Mouse (Mus musculus): Measurements from ENCODE around the gene Fam76b. TPM values are rescaled to one million over a fixed set of nuclear protein-coding genes. Genes with fewer than 3 reads are reported as not detected.
A peak's percentile ranks its signal among the peaks of the same experiment; 100 is the strongest.

Gene Fam76b
- total RNA-seq, 2 experiments from 2014 or later, result 19.3 to 20.0 TPM

- DNase-seq, result no peak
These were observed 44.1 kb downstream of the Fam76b start for GRCm38 (mm10) chr9:13871631-13872030.

DNA sequence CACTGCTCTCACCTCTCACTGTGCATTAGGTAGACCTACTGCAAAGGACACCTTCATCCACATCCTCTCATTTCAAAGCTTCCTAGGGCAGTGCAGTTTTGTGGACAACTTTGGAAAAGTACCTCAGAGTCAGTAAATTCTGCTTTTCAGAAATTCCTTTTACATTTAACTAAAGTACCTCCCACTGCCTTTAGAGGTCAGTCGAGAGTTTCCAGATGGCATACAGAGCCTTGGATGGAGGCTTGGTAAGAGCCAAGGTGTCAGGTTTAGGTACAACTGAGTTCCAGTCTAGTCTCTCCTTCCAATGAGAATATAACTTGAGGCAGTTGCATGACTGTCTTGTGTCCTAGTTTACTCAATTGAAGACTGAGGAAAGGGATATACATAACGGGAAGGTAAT is 46.8 kb downstream of the Fam76b start:
- DNase-seq, result no peak

DNA sequence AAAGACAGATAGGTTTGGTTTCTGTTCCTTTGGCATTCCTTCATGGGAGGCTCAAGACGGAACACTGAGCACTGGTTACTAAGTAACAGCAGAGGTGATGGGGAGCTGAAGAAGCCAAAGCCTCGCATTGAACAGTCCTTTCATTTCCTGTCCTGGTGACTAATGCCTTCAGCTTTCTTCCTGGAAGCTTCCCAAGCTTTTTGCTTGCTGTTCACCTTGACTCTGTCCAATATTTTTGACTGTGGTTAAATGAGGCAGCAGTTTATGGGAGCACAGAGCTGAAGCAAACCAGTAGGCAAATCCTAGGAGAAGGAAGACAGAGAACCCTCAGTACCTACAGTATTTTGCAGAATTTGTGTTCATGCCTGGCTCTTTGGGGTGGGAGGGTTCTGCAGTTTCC is 47.8 kb downstream of the Fam76b start:
- no peak for DNase-seq

- DNase-seq, result no peak
These were observed 53.2 kb downstream of the Fam76b start for GRCm38 (mm10) chr9:13880761-13881160.

DNA sequence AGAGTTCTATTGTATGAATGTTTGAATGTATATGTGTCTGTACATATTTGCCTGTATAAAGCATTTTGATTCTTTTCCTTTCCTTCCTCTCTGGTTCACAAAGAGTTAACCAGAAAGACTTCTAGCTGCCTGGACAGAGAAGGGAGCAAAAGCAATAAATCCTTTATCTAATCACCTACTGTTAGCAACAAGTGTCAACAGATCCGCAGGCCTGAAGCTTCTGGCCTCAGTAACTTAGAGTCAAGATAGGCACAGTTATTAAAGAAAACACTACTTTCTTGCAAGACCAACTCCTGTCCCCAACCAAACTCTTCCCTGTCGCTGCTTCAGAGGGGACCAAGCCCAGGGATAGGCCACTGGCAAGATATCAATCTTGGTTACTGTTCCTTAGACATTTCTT is 55.0 kb downstream of the Fam76b start:
- no peak for DNase-seq

- no peak for DNase-seq
These were observed 61.5 kb downstream of the Fam76b start for GRCm38 (mm10) chr9:13888981-13889380.

- peak; percentile 71 to 77 for DNase-seq
These were observed 62.1 kb downstream of the Fam76b start for GRCm38 (mm10) chr9:13889657-13890056.

- DNase-seq, result no peak
These were observed 62.7 kb downstream of the Fam76b start for GRCm38 (mm10) chr9:13890171-13890570.

DNA sequence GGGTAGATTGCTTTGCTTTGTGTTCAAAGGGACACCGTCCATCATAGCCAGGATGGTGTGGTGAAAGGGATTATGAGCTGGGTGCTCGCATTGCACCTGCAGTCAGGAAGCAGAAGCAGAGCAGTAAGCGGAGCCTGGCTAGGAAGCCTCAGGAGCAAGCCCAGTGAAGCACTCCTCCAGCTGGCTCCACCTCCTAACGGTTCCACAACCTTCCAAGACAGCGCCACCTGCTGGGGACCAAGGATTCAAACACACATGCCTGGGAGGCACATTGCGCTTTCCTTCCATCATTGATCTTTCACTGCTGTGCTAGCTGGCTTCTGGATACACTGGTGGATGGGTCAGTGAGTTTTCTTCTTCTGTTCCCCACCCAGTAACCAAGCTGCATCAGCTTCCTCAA is 64.4 kb downstream of the Fam76b start:
- DNase-seq, result no peak

- DNase-seq, result no peak
These were observed 65.5 kb downstream of the Fam76b start for GRCm38 (mm10) chr9:13893044-13893443.

DNA sequence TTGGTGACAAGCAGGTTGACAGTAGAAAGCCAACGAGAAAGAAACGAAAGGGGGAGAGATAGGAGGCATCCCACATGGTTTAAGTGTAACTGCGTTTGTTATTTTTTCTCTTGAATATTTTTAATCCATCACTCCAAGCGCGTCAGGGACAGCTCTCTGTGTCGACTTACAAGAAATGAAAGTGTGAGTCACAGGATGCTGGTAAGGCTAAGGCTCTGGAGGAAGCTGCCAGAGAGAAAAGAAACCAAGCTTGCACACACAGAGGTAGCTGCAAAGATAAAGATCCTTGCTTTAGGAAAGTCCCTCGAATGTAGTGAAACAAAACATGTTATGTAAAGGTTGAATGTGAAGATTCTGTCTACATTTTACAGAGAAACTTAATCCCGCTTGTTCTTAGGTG is 67.0 kb downstream of the Fam76b start:
- no peak for DNase-seq

DNA sequence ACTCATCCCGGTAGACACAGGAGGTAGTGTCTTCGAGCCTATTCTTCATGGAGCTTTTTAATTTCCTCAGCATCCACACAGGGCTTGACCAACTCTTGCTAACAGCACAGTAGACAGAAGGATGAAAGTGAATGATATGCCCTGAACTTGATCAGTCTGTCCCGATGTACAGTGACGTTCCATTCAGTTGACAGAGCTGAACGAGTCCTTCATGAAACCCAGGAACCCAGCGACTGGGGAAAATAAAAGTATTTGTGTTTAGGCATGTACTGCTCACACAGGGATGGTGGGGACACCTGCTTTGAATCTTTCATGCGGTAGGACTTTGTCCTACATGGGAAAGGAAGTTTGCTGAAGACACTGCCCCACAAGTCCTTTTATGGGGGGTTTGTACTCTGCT is 67.4 kb downstream of the Fam76b start:
- DNase-seq, result no peak

DNA sequence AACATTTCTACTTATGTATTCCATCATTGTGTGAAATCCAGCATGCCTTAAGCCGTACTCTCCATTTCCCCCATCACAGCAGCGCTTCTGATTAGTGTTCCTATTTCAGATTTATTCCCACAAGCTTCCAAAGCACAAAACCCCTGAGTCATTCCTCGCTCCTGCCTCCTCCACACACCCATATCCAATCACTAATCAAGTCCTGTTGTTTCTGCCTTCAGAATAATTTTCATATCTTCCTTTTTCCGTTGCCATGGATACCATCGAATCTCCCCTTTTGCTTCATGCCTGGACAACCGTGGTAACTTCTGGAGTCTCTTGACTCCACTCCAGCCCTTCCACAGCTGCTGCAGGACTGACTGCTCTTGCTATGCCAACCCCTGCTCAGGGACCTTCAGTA is 68.5 kb downstream of the Fam76b start:
- DNase-seq, result peak; percentile 46 to 54

GRCm38 (mm10) chr9:13898510-13899305 is 71.2 kb downstream of the Fam76b start:
- DNase-seq, result peak in 1 of 2 experiments; percentile 40

DNA sequence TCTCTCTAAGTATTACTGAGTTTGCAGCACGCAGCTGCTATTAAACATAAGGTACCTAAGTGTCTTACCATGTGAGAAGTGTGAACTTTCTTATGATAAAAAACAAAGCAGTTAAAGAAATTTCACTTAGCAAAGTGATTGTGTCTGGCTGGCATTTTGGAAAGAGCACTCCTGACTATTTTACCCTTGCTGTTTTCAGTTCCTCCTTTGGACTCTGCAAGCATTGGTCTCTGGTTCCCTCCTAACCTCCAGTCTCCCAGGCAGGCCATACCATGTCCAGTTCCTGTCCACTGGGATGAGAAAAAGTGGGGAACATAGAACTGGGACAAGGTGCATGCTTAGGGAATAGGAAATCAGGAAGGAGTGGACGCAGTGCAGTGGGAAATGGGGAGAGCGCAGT is 74.5 kb downstream of the Fam76b start:
- DNase-seq, result no peak

DNA sequence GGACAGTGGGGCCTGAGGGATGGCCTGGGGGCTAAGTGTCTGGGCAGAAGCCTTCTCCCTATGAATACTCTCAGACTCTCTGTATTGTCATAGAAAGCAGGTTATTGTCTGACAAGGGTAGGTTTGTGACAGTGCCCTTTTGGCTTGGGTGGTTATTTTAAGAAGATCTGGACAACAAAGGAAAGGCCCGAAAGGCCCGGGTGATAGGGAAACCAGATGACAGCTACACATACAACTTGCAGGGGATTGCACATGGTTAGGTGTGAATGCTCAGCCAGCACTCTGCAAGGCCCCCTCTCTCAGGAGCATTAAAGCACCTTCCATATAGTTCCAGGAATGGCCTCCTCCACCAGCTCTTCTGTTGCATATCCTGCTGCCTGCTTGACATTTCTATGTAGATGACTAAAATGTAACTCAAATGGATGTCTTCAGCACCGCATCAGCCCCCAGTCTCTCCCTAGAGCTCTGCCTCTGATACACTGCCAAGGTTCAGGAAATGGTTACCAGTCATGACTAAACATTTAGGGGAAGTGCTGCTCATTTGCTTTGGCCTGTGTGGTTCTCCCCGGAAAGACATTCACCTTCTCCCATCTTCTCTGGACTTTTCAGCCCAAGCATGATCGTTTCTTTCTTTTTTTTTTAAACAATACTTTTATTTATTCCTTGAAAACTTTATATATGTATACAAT is 76.7 kb downstream of the Fam76b start:
- DNase-seq, result no peak

Other genes with a start within 250 kb of the Fam76b start
- 10 to 100 TPM; 55.2 to 55.5 TPM for gene Mtmr2, start 79.3 kb upstream of the Fam76b start, total RNA-seq (2021)
- gene Cep57, start 609 bp upstream of the Fam76b start, total RNA-seq (2021), result 10 to 100 TPM; 18.3 to 19.4 TPM